Mouse (Mus musculus): ENCODE measurements around the gene Apoa2. TPM values are rescaled to one million over a fixed set of nuclear protein-coding genes. Genes with fewer than 3 reads are reported as not detected.

Apoa2 gene
- polyA plus RNA-seq, 1 experiment from 2014 or later = 3,578 TPM

DNA sequence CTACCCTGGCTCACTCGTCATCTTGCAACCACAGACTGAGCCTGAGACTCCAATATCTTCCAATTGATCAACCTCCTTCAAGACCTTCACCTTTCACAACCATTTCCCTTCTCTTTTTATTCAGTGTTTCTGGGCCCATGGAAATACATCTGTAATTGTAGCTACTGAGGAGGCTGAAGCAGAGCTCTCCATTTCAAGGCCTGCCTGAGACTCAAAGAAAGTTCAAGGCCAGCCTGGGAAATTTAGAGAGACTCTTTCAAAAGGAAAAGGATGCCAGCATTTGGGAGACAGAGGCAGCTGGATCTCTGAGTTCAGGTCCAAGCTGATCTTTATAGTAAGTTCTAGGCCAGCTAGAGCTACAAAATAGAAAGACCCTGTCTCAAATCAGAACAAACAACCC lies 3.0 kb downstream of the Apoa2 start:
- H3K36me3 ChIP-seq = no peaks in the 10 kb centered on the region
- ATAC-seq (ENCODE audit: low read depth) = no peak
- H3K9ac ChIP-seq = no peak overlapping the region
- no peak overlapping the region for H3K4me2 ChIP-seq
- no peak overlapping the region for H3K4me3 ChIP-seq (replicated peaks)
- DNase-seq = no peak
- H3K27ac ChIP-seq = no peak overlapping the region
- H3K9me3 ChIP-seq (replicated peaks) = no peaks in the 10 kb centered on the region
- peaks cover 31% of the 10 kb centered on the region for H3K4me1 ChIP-seq (replicated peaks)
- H3K27me3 ChIP-seq = 0 out of 2 replicates have a peak, but pooled peaks cover 3% of the 10 kb centered on the region
- WGBS (ENCODE audit: insufficient replicate concordance) = 32% methylated on average over 1 of the region's 1 CpGs

DNA sequence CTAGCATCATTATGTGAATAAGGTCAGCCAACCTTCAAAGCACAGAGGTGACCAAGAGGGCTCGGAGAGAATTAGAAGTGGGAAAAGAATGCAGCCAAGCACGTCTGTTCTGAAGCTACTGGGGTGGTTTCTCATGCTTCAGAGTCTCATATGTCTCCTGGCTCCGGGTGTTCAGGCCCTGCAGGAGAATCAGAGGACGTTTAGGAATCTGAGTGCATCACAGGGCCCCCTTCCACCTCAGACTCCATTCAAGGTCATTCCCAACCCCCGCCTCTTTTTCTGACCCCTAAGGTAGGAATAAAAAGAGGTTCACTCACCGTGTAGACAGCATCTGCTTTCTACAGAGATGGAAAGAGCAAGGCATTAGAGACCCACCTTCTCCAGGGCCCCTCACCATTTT lies 4.9 kb downstream of the Apoa2 start:
- DNase-seq (no peak), ATAC-seq (ENCODE audit: low read depth) (no peak)
- no peak overlapping the region for H3K4me3 ChIP-seq (replicated peaks)
- no peak overlapping the region for H3K9ac ChIP-seq
- no peaks in the 10 kb centered on the region for H3K9me3 ChIP-seq (replicated peaks)
- H3K27ac ChIP-seq = no peak overlapping the region
- H3K36me3 ChIP-seq = peaks cover 11% of the 10 kb centered on the region
- H3K4me1 ChIP-seq (replicated peaks) = peaks cover 40% of the 10 kb centered on the region
- H3K4me2 ChIP-seq = no peak overlapping the region
- 0 out of 2 replicates have a peak, but pooled peaks cover 3% of the 10 kb centered on the region for H3K27me3 ChIP-seq
- WGBS (ENCODE audit: insufficient replicate concordance) = 58% methylated on average over 6 of the region's 6 CpGs

DNA sequence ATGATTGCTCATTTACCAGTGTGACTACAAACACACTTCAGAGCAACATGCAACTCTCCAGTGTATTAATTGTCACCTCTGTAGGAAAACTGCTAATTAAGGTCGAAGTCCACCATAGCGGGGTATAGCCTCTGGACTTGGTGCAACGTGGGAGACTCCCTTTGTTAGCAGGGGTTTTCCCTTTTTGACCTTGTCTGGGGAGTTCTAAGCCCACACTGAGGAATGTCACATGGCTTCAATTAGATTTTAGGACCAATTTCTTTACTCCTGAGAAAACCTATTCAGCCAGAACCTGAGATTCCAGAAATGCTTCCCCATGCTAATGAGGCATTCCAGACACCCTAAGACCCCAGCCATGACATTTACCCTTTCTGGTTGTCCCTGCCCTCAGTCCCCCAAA lies 5.4 kb downstream of the Apoa2 start:
- no peak for ATAC-seq (ENCODE audit: low read depth)

DNA sequence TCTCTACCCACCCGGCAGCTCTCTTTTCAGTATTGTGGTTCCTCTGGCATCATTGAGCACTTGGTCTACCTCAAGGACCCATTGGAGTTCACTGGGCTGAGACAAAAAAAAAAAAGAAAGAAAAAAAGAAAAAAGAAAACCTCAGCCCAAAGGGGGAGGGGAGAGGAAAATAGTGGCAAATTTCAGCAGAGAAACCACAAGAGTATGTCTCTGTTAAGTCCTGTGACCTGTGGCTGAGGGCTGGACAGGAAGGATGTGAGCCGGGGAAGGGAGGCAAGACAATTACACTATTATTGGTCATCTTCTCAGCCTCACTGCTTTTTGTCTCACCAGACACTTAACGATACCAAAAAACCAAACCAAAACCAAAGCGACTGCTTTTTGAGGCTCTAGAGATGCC lies 7.0 kb downstream of the Apoa2 start:
- peak overlapping the region; percentile 41 for H3K4me2 ChIP-seq

More for the DNA sequence above, 5.4 kb downstream of the Apoa2 start:
- no peaks in the 10 kb centered on the region for H3K9me3 ChIP-seq (replicated peaks)
- WGBS (ENCODE audit: insufficient replicate concordance) = 77% methylated on average over 3 of the region's 3 CpGs
- DNase-seq = no peak
- H3K27ac ChIP-seq = no peak overlapping the region
- peaks cover 44% of the 10 kb centered on the region for H3K4me1 ChIP-seq (replicated peaks)
- no peak overlapping the region for H3K9ac ChIP-seq
- H3K4me3 ChIP-seq (replicated peaks) = no peak overlapping the region
- 0 out of 2 replicates have a peak, but pooled peaks cover 3% of the 10 kb centered on the region for H3K27me3 ChIP-seq
- peaks cover 16% of the 10 kb centered on the region for H3K36me3 ChIP-seq
- H3K4me2 ChIP-seq = no peak overlapping the region

DNA sequence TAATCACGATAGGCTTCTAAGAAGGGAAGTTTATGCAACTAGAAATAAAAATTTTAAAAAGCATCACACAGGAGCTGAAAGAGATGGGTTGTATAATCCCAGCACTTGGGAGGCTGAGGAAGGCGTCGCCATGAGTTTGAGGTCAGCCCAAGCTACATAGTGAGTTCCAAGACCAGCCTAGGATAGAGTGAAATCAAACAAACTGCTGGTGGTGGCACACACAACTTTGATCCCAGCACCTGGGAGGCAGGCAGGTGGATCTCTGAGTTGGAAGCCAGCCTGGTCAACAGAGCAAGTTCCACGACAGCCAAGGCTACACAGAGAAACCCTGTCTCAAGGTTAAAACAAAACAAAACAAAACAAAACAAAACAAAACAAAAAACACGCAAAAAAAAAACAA lies 7.5 kb downstream of the Apoa2 start:
- no peaks in the 10 kb centered on the region for H3K9me3 ChIP-seq (replicated peaks)
- peak overlapping the region; percentile 41 for H3K4me2 ChIP-seq
- H3K36me3 ChIP-seq = peaks cover 37% of the 10 kb centered on the region
- WGBS (ENCODE audit: insufficient replicate concordance) = 43% methylated on average over 5 of the region's 5 CpGs
- 0 out of 2 replicates have a peak, but pooled peaks cover 3% of the 10 kb centered on the region for H3K27me3 ChIP-seq
- 0 out of 2 replicates have a peak overlapping the region, but pooled peaks have one; percentile 41 for H3K9ac ChIP-seq
- ATAC-seq (ENCODE audit: low read depth) = no peak
- no peak for DNase-seq
- H3K27ac ChIP-seq = 0 out of 2 replicates have a peak overlapping the region, but pooled peaks have one; percentile 71
- peaks cover 55% of the 10 kb centered on the region for H3K4me1 ChIP-seq (replicated peaks)
- peak overlapping the region; percentile 36 for H3K4me3 ChIP-seq (replicated peaks)

More for the DNA sequence above, 7.0 kb downstream of the Apoa2 start:
- peak overlapping the region; percentile 36; the same call in 1 of the 2 replicates for H3K4me3 ChIP-seq (replicated peaks)
- H3K36me3 ChIP-seq = peaks cover 32% of the 10 kb centered on the region
- ATAC-seq (ENCODE audit: low read depth) = no peak
- 0 out of 2 replicates have a peak, but pooled peaks cover 3% of the 10 kb centered on the region for H3K27me3 ChIP-seq
- DNase-seq = no peak
- H3K4me1 ChIP-seq (replicated peaks) = peaks cover 50% of the 10 kb centered on the region
- no peak overlapping the region for H3K9ac ChIP-seq
- H3K9me3 ChIP-seq (replicated peaks) = no peaks in the 10 kb centered on the region
- no peak overlapping the region; the same call in 1 of the 2 replicates for H3K27ac ChIP-seq
- 20% methylated on average over 4 of the region's 4 CpGs for WGBS (ENCODE audit: insufficient replicate concordance)

DNA sequence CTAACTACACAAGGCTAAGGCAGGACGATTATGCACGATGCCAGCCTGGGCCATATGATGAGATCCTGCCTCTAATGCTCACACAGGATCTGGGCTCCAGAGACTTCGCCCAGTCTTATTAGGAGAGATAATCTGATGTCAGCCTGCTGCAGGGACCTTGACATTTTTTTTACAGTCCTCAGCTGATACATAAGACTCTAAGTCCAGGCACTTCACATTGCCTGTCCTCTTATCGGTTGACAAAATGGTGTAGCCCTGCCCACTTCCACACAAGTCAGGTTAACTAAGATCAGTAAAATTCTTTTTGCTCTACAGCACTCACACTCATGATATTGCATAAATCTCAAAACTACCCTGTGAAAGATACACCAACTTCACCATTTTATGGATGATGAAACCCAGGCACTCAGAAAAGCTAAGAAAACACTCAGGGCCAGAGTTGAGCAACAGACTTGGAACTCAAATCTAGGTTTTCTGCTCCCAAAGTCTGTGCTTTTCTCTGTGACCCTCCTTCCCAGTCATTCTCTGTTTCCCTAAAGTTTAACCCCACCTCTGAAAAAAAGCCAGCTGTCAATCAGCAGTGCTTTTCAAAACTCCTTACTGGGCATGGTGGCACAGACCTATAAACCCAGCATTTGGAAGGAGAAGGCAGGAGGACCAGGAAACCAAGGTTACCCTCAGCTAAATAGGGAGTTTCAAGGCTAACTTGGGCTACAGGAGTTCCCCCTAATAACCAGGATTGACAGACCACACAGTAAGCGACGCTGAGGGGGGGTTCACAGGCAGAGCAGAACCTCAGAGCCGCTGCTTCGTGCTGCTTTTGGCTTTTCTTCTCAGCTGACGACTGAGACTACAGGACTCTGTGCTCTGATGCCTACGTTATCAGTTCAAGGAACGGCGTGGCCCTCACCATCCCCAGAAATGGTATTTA lies 8.2 kb downstream of the Apoa2 start:
- peaks cover 62% of the 10 kb centered on the region for H3K4me1 ChIP-seq (replicated peaks)
- peak overlapping the region; percentile 71 for H3K27ac ChIP-seq
- DNase-seq = no peak
- H3K9me3 ChIP-seq (replicated peaks) = no peaks in the 10 kb centered on the region
- peaks cover 44% of the 10 kb centered on the region for H3K36me3 ChIP-seq
- ATAC-seq (ENCODE audit: low read depth) = peak; percentile 71
- WGBS (ENCODE audit: insufficient replicate concordance) = 22% methylated on average over 12 of the region's 12 CpGs
- peak overlapping the region; percentile 36 for H3K4me3 ChIP-seq (replicated peaks)
- H3K27me3 ChIP-seq = 0 out of 2 replicates have a peak, but pooled peaks cover 3% of the 10 kb centered on the region
- peak overlapping the region; percentile 47 for H3K9ac ChIP-seq
- H3K4me2 ChIP-seq = peak overlapping the region; percentile 41

DNA sequence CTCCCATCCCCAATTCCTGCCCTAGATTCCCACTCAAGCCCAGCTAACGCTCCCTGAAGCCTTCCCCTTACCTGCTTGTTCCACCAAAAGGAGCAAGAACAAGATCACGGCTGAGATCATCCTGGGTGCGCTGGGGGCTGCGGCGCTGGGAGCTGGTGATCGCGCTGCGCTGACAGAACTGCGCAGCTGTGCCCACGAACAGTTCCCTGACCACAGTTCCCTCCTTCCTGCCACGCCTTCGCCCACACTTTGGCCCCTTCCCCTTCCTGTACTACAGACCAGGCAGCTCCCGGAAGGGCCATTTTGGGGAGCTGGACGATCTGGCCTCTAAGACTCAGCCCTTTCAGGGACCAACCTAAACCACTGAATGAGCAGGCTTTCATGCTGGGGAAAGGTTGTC lies 9.3 kb downstream of the Apoa2 start, which contains the start of gene Fcer1g:
Gene Fcer1g, minus strand, starts transcription at position 240 of the 400 bp plus-strand sequence.
- H3K9ac ChIP-seq = peak within 1 kb of the TSS; percentile 47
- ATAC-seq (ENCODE audit: low read depth) = no peak
- H3K4me1 ChIP-seq (replicated peaks) = peaks cover 62% of the 10 kb centered on the region
- H3K4me2 ChIP-seq = peak within 1 kb of the TSS; percentile 41
- 0 out of 2 replicates have a peak, but pooled peaks cover 3% of the 10 kb centered on the region for H3K27me3 ChIP-seq
- DNase-seq = no peak
- peaks cover 55% of the 10 kb centered on the region for H3K36me3 ChIP-seq
- no peaks in the 10 kb centered on the region for H3K9me3 ChIP-seq (replicated peaks)
- H3K27ac ChIP-seq = peak within 1 kb of the TSS; percentile 71
- 28% methylated on average over 14 of the region's 14 CpGs for WGBS (ENCODE audit: insufficient replicate concordance)
- peak within 1 kb of the TSS; percentile 36 for H3K4me3 ChIP-seq (replicated peaks)

DNA sequence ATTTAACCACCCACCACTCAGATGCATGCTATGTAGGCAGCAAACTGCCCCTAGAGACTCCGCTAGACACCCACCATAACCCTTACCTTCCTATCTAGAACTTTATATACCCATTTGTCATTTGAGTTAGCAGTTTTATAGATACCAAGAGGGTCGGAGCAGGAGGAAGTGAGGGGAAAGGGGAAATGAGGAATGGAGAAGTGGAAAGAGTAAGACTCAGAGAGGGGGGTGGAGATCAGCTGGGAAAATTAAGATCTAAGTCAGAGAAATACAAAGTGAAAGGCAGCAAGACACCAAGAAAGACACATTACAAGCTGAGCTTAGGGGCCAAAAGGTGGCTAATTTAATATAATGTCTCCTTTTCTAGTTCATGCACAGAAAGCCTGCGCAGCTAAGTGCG lies 9.7 kb downstream of the Apoa2 start:
- Histone ChIP-seq H3K9ac (no peak overlapping the region), H3K9me3 (replicated peaks) (no peaks in the 10 kb centered on the region), H3K4me2 (peak overlapping the region; percentile 41; the same call in 1 of the 2 replicates), H3K36me3 (peaks cover 57% of the 10 kb centered on the region), H3K4me1 (replicated peaks) (peaks cover 62% of the 10 kb centered on the region), H3K27me3 (0 out of 2 replicates have a peak, but pooled peaks cover 3% of the 10 kb centered on the region), H3K27ac (peak overlapping the region; percentile 71; the same call in 1 of the 2 replicates), H3K4me3 (replicated peaks) (no peak overlapping the region)
- 68% methylated on average over 4 of the region's 4 CpGs for WGBS (ENCODE audit: insufficient replicate concordance)
- DNase-seq = no peak
- no peak for ATAC-seq (ENCODE audit: low read depth)

DNA sequence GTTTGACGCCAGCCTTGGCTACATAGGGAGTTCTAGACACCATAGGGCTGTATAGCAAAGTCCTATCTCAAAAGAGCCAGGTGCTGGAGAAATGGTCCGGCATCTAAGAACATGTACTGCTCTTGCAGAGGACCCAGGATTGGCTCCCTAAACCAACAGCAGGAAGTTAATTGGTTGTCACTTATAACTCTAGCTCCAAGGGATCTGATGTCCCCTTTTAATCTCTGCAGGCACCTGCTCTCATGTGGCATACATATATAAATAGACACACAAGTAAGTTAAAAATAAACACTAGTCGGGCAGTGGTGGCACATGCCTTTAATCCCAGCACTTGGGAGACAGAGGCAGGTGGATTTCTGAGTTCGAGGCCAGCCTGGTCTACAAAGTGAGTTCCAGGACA lies 10.9 kb downstream of the Apoa2 start:
- H3K9me3 ChIP-seq (replicated peaks) = no peaks in the 10 kb centered on the region
- no peak overlapping the region for H3K27ac ChIP-seq
- no peak overlapping the region for H3K4me3 ChIP-seq (replicated peaks)
- 72% methylated on average over 4 of the region's 4 CpGs for WGBS (ENCODE audit: insufficient replicate concordance)
- peaks cover 57% of the 10 kb centered on the region for H3K4me1 ChIP-seq (replicated peaks)
- no peak for DNase-seq
- peaks cover 69% of the 10 kb centered on the region for H3K36me3 ChIP-seq
- no peak overlapping the region for H3K4me2 ChIP-seq
- H3K9ac ChIP-seq = no peak overlapping the region
- 0 out of 2 replicates have a peak, but pooled peaks cover 2% of the 10 kb centered on the region for H3K27me3 ChIP-seq
- ATAC-seq (ENCODE audit: low read depth) = no peak

DNA sequence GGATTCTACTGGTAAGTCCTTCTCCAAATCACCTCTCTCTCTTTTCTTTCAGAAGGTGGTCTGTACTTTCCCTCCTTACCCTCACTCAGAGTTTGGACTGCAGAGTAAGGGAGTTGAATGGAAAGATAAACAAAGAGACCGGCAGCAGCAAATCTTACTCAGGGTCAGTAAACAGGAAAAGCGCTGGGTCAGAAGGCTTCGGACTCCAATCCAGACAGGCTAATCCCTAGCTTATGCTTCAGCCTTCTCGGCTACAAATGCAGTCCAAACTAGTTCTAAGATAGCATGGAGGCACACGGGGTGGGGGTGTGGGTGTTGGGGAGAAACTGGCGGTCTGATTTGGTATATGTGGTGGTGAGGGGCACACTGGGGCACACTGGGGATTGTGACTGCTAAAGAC lies 12.6 kb downstream of the Apoa2 start:
- 81% methylated on average over 6 of the region's 6 CpGs for WGBS (ENCODE audit: insufficient replicate concordance)
- no peak overlapping the region for H3K4me2 ChIP-seq
- peak overlapping the region; percentile 43; the same call in 1 of the 2 replicates for H3K27ac ChIP-seq
- DNase-seq (no peak), ATAC-seq (ENCODE audit: low read depth) (no peak)
- H3K27me3 ChIP-seq = no peaks in the 10 kb centered on the region
- no peak overlapping the region for H3K4me3 ChIP-seq (replicated peaks)
- H3K4me1 ChIP-seq (replicated peaks) = peaks cover 44% of the 10 kb centered on the region
- H3K9me3 ChIP-seq (replicated peaks) = no peaks in the 10 kb centered on the region
- no peak overlapping the region for H3K9ac ChIP-seq
- H3K36me3 ChIP-seq = peaks cover 84% of the 10 kb centered on the region

DNA sequence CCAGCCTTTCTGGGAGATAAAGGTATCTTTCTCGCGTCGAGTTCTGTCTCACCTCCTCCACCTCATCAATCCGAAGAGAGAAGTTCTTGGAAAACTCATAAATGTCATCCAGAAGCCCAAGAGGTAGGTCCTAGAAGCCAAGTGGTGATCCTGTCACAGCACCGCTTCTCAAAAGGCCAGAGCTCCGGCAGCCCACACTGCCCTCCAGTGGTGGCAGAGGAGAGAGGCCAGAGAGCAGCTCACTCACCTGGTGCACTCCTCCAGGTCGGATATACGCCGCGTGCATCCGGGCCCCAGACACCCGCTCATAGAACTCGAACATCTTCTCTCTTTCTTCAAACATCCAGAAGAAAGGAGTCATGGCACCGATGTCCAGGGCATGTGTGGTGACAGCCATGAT lies 13.6 kb downstream of the Apoa2 start:
- no peaks in the 10 kb centered on the region for H3K27me3 ChIP-seq
- no peak overlapping the region for H3K4me2 ChIP-seq
- ATAC-seq (ENCODE audit: low read depth) (peak; percentile 33; the same call in 1 of the 2 replicates), DNase-seq (peak; percentile 53)
- peaks cover 94% of the 10 kb centered on the region for H3K36me3 ChIP-seq
- H3K9ac ChIP-seq = no peak overlapping the region
- no peak overlapping the region for H3K4me3 ChIP-seq (replicated peaks)
- 65% methylated on average over 14 of the region's 14 CpGs for WGBS (ENCODE audit: insufficient replicate concordance)
- H3K4me1 ChIP-seq (replicated peaks) = peaks cover 33% of the 10 kb centered on the region
- H3K9me3 ChIP-seq (replicated peaks) = no peaks in the 10 kb centered on the region
- H3K27ac ChIP-seq = no peak overlapping the region
